Mouse (Mus musculus): Measurements from ENCODE around the gene AA467197. TPM values are rescaled to one million over a fixed set of nuclear protein-coding genes. Genes with fewer than 3 reads are reported as not detected.

Gene AA467197
- total and polyA plus RNA-seq, 3 experiments = 3.1 to 30.4 (median 6.4) TPM

- Histone ChIP-seq H3K4me3 (replicated peaks in 1 of 3; ENCODE audit: low read depth in 2 of 3, low read length in 2 of 3, poor library complexity in 1 of 3) (no peak overlapping the region), H3K27ac (ENCODE audit: insufficient read depth, low read depth) (no peak overlapping the region), H3K79me2 (replicated peaks; ENCODE audit: control insufficient read depth, extremely low read depth, insufficient read depth, poor library complexity, severe bottlenecking) (no peaks in the 10 kb centered on the region), H3K27me3 (replicated peaks) (peaks cover 5% of the 10 kb centered on the region), H3K9ac (ENCODE audit: insufficient read depth, low read depth) (no peak overlapping the region), H3K4me1 (ENCODE audit: control insufficient read depth in 1 of 2, insufficient read depth in 2 of 2) (peaks cover 0 to 3% of the 10 kb centered on the region in 2 experiments; a peak in 2 of 4 replicates), H3K9me3 (replicated peaks; ENCODE audit: low read length) (no peaks in the 10 kb centered on the region), H3K36me3 (replicated peaks in 1 of 2; ENCODE audit: control insufficient read depth in 1 of 2, insufficient read depth in 1 of 2, low read length in 1 of 2) (peaks cover 0 to 8% of the 10 kb centered on the region in 2 experiments), H3K4me2 (ENCODE audit: insufficient read depth, low read depth, poor library complexity, severe bottlenecking) (no peak overlapping the region)
- TF ChIP-seq CHD1 (IDR thresholded peaks at IDR 0.05; ENCODE audit: low read depth, low read length) (no peak), MEF2A (IDR thresholded peaks at IDR 0.05; ENCODE audit: borderline replicate concordance, low read depth, low read length) (no peak), HCFC1 (IDR thresholded peaks at IDR 0.05; ENCODE audit: low read depth, low read length) (no peak), BHLHE40 (IDR thresholded peaks at IDR 0.05; ENCODE audit: low read depth, low read length) (no peak), PAX5 (IDR thresholded peaks at IDR 0.05; ENCODE audit: low read length) (no peak), E2F4 (IDR thresholded peaks at IDR 0.05; ENCODE audit: insufficient replicate concordance, low read depth, low read length) (no peak), SIN3A (IDR thresholded peaks at IDR 0.05; ENCODE audit: low read length) (no peak), RAD21 (IDR thresholded peaks at IDR 0.05; ENCODE audit: low read depth, low read length) (no peak), USF2 (conservative IDR thresholded peaks at IDR 0.05; ENCODE audit: low read depth, low read length) (no peak), NRF1 (IDR thresholded peaks at IDR 0.05; ENCODE audit: low read depth, low read length) (no peak), CHD2 (IDR thresholded peaks at IDR 0.05; ENCODE audit: low read length) (no peak), MAFK (IDR thresholded peaks at IDR 0.05; ENCODE audit: insufficient replicate concordance, low read length) (no peak), POLR2A (IDR thresholded peaks at IDR 0.05; ENCODE audit: low read depth, low read length) (no peak), NELFE (IDR thresholded peaks at IDR 0.05; ENCODE audit: low read depth, low read length) (no peak), CTCF (conservative IDR thresholded peaks at IDR 0.05 in 1 of 2, IDR thresholded peaks at IDR 0.05 in 1 of 2; ENCODE audit: low read depth in 2 of 2, low read length in 2 of 2) (no peak), TBP (conservative IDR thresholded peaks at IDR 0.05; ENCODE audit: low read depth, low read length) (no peak), EP300 (IDR thresholded peaks at IDR 0.05; ENCODE audit: low read length) (no peak)
- dilution Hi-C loops (cut with MboI; ENCODE audit: extremely low pct_ligation_motif_present, extremely low pct_unique_long_range_greater_than_20kb, low sequenced_read_pairs) (no loop called here), in situ Hi-C loops (cut with MboI; ENCODE audit: low pct_ligation_motif_present, low pct_unique_long_range_greater_than_20kb, low sequenced_read_pairs) (loop anchor here (25.0 kb wide), 1 partner anchor 219 kb away; no protein-coding TSS in a partner anchor)
- DNase-seq (ENCODE audit: extremely low read depth) = no peak
These were observed 31.0 kb upstream of the AA467197 start for GRCm38 (mm10) chr2:122605829-122606228.

GRCm38 (mm10) chr2:122608820-122609219, 28.0 kb upstream of the AA467197 start:
- in situ Hi-C loops (cut with MboI; ENCODE audit: low pct_ligation_motif_present, low pct_unique_long_range_greater_than_20kb, low sequenced_read_pairs) = loop anchor here (25.0 kb wide), 1 partner anchor 222 kb away; no protein-coding TSS in a partner anchor
- Histone ChIP-seq H3K4me2 (ENCODE audit: insufficient read depth, low read depth, poor library complexity, severe bottlenecking) (no peak overlapping the region), H3K4me1 (ENCODE audit: control insufficient read depth in 1 of 2, insufficient read depth in 2 of 2) (peaks cover 0 to 15% of the 10 kb centered on the region in 2 experiments; a peak in 2 of 4 replicates), H3K9ac (ENCODE audit: insufficient read depth, low read depth) (no peak overlapping the region), H3K27me3 (replicated peaks) (peaks cover 7% of the 10 kb centered on the region), H3K79me2 (replicated peaks; ENCODE audit: control insufficient read depth, extremely low read depth, insufficient read depth, poor library complexity, severe bottlenecking) (no peaks in the 10 kb centered on the region), H3K27ac (ENCODE audit: insufficient read depth, low read depth) (no peak overlapping the region), H3K4me3 (replicated peaks in 1 of 3; ENCODE audit: low read depth in 2 of 3, low read length in 2 of 3, poor library complexity in 1 of 3) (no peak overlapping the region), H3K9me3 (replicated peaks; ENCODE audit: low read length) (no peaks in the 10 kb centered on the region), H3K36me3 (replicated peaks in 1 of 2; ENCODE audit: control insufficient read depth in 1 of 2, insufficient read depth in 1 of 2, low read length in 1 of 2) (peaks cover 0 to 3% of the 10 kb centered on the region in 2 experiments)
- DNase-seq (ENCODE audit: extremely low read depth) = no peak
- dilution Hi-C loops (cut with MboI; ENCODE audit: extremely low pct_ligation_motif_present, extremely low pct_unique_long_range_greater_than_20kb, low sequenced_read_pairs) = no loop called here
- TF ChIP-seq MEF2A (IDR thresholded peaks at IDR 0.05; ENCODE audit: borderline replicate concordance, low read depth, low read length) (no peak), IRF4 (IDR thresholded peaks at IDR 0.05; ENCODE audit: low read depth, low read length) (no peak), ZNF384 (IDR thresholded peaks at IDR 0.05; ENCODE audit: low read depth, low read length) (no peak), MAX (IDR thresholded peaks at IDR 0.05; ENCODE audit: low read length) (no peak), GABPA (IDR thresholded peaks at IDR 0.05; ENCODE audit: insufficient replicate concordance, low read depth, low read length) (no peak), MYC (IDR thresholded peaks at IDR 0.05; ENCODE audit: low read depth, low read length) (no peak), CTCF (conservative IDR thresholded peaks at IDR 0.05 in 1 of 2, IDR thresholded peaks at IDR 0.05 in 1 of 2; ENCODE audit: low read depth in 2 of 2, low read length in 2 of 2) (no peak), MAZ (IDR thresholded peaks at IDR 0.05; ENCODE audit: low read depth, low read length) (no peak), BHLHE40 (IDR thresholded peaks at IDR 0.05; ENCODE audit: low read depth, low read length) (no peak)
